Mouse (Mus musculus) layer of hippocampus, adult 9-10 months (tissue): ENCODE measurements around the gene Mkrn1.
"Not testable (repeated sequence)": the region's sequence is repeated elsewhere in the genome, so short reads cannot be mapped to it uniquely, and the experiment has no call there.

Experiments used
- DNase-seq: peaks from one replicate; pipeline ENCODE4 v3.0.0; 2022; ENCODE audit warnings: low spot score

Gene Mkrn1

DNA sequence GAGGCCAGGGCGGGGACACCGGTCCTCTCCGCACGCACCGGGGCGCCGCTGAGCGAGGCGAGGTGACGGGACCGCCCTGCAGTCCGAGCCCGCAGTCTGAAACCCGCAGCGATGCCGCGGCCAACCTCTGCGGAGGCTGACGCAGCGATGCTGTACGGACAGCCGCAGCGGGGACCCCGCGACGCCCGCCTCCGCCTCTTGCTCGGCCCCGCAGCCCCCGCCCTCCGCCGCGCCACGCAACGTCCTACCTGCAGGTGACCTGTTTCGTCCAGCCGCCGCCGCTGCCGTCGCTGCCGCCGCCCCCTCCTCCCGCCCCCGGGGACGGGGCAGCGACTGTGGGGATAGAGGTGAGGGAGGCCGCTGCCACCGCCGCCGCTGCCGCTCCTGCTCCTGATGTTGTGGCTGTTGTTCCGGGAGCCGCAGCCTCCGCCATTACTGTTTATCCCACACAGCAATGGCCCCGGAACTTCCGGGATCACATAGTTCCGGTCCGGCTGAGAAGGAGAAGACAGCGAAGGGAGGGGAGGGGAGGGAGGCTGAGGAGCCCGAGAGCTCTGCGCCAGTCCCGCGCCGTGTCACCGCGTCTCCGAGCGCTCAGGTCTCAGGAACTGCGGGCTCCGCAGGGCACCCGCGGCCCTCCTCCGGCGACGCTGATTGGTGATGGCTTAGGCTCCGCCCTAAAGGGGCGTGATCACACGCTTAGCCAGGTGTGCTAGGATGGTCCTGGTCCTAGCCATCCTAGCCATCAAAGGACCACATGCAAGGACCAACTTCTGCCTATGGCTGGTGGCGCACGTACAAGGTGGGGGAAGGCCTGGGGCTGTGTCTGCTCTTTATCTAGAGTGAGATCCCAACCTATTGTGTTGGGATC, at the start of gene Mkrn1:
Gene Mkrn1, minus strand, starts transcription at position 612 of the 871 bp plus-strand sequence.
- DNase-seq = peak; percentile 44

DNA sequence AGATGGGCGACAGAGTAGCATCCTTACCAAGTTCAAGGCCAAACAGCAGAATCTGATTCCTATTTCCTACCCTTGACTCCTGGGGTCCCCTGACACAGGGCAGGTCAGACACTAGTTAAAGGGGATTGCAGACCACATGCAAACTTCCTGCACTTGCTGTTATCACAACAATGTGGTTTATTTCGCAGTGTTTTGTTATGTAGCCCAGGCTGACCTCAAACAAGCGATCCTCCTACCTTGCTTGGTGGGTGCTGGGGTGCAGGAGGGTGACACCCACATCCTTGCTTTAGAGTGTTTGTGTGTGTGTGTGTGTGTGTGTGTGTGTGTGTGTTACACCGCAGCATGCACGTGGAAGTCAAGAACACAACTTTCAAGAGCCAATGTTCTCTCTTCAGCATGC, 49.2 kb upstream of the Mkrn1 start:
- no peak for DNase-seq

DNA sequence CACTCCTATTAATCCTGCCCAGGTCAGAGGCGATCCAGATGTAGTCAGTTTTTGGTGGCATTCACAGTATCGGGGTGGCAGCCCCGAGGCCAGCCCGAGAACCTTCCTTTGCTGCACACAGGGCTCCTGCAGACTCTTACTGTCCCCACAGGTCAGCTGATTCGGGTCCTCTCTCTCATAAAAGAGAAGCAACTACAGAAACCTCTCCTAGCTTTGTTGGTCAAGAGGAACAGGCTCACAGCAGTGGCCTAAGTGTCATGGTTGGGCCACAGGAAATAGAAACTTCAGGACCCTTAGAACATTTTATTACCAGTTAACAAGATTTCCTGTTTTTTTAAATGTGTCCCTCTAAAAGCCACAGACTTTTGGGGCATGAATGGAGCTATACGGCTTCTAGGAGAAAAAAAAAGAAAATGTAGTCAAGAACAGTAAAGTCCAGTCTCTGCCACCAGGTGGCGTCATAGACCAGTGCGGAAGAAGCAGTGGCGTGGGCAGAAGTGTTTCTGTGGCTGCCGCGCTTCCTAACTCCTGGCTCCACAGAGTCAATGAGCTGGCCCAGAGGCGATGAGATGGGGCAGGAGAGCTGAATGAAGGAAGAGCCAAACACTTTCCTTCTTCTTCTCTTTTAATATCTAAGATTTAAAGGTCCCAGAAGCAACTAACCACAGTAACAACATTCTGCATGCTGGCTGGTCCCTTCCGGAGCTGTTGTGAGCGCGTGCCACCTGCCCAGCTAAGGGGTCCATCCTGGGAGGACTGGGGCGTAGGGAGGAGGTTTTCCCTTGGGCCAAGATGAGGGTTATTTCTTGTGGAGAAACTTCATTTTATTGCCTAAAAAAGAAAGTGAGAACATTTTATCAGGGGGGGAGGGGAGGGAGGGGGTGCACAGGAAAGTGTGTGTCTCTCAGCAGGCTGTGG, 42.6 kb upstream of the Mkrn1 start:
- DNase-seq = peak; percentile 47

DNA sequence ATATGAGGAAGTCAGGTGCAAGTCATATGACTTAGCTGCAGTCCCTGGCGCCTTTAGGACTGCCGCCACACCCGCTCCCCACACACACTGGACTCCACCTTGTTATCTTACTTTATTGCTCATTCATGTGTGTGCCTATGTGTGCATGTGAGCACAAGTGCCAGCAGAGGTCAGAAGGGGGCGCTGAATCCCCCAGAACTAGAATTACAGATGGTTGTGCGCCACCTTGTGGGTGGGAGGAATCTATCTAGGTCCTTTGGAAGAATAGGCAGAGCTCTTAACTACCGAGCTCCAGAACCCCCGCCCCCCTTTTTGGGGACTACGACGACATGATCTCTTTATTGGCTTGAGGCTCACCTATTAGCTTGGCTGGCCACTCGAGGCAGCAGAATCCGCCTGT, 39.8 kb upstream of the Mkrn1 start:
- DNase-seq = no peak

DNA sequence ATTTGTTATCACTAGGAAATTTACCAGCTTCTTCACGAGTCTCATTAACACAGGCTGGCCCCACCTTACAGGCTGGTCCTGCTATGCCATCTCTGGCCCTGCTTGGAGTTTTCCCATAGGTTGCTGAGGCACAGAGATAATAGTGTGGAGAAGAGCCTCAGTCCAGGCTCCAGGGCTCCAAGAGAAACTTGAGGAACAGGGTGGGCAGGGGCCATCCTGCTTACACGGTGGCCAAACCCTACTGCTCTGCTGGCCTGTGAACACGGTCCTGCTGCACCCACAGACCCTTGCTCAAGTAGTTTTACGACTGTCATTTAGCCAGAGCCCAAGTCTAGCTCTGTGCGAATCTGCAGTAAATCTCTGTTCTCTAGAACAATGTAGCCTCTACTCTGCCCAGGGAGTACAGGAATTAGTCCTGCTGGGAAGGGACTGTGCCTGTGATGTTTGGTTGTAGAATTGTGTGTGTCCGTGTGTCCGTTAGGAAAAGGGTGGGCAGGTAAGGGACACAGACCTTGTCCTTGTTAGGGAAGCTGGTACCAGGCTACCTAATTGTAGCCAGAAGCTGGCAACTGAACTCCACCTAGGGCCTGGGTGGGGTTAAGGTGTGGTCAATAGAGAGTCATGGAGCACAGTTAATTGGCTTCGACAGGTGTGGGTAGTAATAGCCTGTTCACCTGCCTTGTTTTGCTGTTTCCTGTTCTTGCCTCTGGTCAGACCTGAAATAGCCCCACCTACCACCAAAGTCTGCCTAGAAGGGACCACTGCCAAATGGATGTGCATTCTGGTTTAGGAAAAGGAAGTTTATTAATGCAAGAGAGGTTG, 35.3 kb upstream of the Mkrn1 start:
- no peak for DNase-seq

DNA sequence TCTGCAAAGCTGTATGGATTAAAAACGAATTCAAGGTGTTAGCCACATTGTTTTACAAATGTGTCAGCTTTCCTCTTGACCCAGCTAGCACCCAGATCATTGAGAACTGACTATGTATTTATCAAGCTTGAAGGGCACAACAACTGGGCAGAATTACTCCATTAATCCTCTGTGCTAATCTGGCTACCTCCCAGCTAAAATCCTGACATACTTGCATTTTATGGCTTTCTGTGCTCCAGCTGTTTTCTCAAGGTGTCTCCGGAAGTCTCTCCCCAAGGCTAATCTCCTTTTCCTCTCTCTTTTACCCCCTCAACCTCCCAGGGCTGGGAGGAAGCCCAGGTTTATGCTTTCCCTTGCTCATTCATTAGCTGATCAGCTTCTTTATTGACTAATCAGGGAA, 34.4 kb upstream of the Mkrn1 start:
- DNase-seq = no peak

DNA sequence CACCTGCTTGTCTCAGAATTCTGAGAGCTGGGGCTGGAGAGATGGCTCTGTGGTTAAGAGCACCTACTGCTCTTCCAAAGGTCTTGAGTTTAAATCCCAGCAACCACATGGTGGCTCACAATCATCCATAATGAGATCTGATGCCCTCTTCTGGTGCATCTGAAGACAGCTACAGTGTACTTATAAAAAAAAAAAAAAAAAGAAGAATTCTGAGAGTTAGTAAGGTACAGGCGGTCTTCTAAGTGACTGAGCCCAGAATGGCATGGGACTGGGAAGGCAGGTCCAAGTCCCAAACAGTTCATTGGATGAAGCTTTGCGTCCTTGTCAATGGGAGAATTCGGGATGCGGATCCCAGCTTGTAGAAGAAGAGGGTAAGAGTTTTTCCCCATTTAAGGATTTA, 33.3 kb upstream of the Mkrn1 start:
- no peak for DNase-seq

DNA sequence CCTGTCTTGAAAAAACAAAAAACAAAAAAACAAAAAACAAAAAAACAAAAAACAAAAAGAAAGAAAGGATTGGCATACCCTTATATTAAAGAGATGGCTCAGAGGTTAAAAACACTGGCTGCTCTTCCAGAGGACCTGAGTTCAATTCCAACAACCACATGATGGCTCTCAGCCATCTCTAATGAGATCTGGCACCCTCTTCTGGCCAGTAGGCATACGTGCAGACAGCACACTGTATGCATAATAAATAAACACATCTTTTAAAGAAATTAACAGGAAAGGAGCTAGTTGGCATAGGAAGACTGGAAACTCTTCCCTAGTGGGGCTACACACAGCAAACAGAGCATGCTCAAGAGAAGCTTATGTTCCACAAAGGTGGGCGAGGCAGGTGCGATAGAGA, 30.8 kb upstream of the Mkrn1 start:
- DNase-seq = no peak

DNA sequence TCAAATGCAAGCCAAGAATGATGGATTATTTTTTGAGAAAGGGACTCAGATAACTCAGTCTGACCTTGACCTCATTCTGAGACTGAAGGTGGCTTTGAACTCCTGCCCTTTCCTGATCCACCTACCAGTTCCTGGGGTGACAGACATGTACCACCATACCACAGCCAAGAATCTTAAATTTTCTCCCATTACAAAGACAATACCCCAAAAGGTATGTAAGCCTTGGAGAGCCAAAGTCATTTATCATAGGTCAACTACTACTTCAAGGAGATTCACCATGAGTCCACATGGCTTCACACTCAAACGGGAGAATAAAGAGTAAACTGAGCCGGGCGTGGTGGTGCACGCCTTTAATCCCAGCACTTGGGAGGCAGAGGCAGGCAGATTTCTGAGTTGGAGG, 30.3 kb upstream of the Mkrn1 start:
- no peak for DNase-seq

DNA sequence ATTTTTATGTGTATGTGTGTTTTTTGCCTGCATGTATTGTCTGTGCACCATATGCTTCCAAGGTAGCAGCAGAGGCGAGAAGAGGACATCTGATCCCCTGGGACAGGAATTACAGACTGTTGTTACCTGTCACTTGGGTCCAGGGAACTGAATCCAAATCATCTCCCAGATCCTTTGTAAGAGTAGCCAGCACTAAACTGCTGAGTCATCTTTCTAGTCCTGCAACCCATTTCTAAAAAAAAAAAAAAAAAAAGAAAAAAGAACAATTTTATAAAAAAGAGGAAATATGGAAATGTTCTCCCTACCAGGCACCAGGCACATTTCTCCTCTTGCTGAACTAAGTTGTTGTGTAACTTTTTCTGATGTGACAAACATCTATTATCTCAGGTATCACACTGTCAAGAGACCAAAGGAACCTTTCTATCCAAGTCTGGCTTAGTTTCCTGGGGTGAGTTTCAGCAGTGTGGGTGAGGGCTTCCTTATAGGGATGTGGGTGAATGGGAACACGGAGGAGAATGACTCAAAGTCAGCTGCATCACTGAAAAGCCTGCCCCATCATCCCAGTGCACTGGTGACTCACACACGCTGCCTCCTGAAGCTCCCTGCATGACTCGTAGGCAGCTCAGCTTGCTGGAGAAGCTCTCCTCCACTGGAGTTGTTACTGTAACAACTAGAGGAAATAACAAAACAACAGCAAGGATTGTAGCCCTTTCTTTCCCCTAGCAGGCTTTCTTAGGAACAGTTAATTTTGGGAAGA, 27.3 kb upstream of the Mkrn1 start:
- DNase-seq = no peak

DNA sequence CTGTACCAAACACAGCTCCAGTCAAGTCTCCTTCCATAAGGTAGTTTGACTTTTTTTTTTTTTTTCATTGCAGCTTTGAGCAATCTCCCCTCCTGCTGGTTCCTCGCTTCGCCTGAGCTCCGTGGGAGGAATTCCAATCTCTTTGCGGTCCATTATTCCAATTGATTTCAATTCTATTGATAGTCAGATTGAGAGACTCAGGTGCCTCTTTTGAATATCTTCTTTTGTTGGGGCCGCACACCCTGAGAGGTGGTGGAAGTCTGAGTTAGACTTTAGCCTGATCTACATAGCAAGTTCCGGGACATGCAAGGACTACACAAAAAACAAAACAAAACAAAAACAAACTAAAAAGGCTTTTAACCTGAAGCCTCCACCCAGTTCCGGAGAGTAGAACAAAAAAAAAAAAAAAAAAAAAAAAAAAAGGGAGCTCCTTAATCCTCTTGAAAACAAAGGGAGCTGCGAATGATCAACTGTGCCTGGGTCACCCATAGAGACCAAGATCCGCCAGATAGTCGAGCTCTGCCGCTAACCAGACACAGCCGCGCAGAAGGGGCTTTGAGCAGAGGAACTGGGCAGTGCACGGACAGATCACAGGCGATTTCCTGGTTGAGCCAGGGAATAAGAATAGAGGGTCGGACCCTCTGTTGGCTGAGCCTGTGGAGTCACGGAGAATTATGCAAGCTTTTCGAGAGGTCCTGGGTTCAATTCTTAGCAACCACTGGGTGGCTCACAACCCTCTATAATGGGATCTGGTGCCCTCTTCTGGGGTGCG, 25.7 kb upstream of the Mkrn1 start:
- no peak for DNase-seq

DNA sequence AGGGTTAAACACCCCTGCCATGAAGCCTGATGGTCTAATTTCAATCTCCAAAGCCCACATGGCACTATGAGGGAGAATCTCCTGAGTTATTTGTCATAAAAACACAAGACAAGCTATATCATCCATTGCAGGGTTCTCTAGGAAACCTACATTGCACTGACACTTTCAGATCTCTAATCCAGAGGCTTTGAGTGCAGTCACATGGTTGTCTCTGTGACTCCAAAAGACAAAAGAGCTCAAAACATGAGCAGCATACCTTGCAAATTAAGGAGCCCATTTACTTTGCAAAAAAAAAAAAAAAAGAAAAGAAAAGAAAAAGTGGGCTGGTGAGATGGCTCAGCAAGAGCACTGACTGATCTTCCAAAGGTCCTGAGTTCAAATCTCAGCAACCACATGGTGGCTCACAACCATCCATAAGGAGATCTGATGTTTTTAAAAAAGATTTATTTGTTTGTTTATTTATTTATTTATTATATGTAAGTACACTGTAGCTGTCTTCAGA, 22.6 kb upstream of the Mkrn1 start:
- no peak for DNase-seq

DNA sequence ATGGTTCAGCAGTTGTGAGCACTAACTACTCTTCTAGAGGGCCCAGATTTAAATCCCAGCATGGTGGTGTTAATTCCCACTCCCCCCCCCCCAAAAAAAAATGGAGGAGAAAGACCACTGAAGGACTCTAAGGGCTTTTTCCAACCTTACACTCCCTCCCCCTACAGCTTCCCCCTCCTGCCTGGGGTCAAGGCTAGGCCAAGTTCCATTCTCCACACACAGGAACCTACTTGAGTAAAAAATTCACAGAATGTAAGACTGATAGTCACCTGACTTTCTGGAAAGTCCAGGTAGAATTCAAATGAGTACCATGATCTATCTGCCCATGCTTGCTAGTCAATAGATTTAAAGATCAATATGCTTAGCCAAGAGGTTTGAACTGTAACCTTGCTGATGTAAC, 19.9 kb upstream of the Mkrn1 start:
- DNase-seq = no peak

DNA sequence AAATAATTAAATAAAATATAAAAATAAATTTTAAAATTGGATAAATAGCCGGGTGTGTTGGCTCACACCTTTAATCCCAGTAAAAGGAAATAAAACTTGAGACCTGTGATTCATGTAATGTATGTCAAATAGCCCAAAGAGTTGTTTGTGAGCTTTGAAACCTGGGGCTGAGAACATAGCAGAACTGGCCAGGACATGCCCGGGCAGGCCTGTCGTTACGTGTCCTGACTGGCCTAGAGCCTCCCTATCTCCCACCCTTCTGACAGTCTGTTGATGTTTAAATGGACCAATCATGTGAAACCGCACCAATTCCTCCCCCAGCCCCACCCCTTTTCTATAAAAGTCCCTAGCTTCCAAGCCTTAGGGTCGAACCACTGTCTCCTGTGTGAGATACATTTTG, 17.3 kb upstream of the Mkrn1 start:
- not testable (repeated sequence) for DNase-seq

DNA sequence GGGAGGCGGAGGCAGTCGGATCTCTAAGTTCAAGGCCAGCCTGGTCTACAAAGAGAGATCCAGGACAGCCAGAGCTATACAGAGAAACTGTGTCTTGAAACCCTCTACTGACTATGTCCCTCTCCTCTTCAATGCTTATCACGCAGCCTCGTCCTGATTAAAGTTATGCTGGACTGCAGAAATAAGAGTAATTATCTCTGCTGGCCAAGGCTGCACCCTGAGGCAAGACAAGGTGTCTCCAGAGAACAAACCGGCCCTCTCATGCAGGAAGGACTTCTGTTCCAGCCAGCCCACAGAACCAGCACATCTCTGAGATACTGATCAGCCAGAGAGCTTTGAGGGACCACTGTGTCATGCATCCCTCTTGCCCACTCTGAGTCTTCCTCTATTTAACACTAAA, 15.6 kb upstream of the Mkrn1 start:
- DNase-seq = no peak

DNA sequence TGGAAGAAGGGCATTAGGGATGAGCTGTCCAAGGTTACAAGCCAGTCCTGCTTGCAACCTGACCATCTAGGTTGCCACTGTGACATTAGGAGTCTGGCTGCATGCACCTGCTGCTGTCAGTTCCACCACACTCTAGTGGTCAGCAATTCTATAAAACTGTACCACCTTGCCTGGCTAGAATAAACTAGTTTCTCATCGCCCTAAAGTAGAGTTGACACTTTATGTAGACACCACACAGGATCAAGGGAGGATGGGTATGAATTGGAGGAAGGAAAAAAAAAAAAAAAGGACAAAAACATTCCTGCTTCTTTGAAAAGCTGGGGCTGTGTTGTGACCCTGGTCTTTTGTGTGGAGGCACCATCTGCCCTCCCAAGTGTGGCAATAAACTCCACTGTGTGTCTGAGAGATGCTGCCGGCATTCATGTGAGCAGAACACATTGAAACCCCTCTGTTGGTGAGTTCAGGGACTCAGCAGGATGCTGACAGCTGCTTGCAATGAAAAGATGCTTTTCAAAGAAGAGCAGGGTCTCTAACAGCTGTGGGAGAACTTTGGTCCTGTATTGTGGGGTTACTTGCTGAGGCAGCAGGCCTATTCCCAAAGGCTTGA, 14.7 kb upstream of the Mkrn1 start:
- no peak for DNase-seq

DNA sequence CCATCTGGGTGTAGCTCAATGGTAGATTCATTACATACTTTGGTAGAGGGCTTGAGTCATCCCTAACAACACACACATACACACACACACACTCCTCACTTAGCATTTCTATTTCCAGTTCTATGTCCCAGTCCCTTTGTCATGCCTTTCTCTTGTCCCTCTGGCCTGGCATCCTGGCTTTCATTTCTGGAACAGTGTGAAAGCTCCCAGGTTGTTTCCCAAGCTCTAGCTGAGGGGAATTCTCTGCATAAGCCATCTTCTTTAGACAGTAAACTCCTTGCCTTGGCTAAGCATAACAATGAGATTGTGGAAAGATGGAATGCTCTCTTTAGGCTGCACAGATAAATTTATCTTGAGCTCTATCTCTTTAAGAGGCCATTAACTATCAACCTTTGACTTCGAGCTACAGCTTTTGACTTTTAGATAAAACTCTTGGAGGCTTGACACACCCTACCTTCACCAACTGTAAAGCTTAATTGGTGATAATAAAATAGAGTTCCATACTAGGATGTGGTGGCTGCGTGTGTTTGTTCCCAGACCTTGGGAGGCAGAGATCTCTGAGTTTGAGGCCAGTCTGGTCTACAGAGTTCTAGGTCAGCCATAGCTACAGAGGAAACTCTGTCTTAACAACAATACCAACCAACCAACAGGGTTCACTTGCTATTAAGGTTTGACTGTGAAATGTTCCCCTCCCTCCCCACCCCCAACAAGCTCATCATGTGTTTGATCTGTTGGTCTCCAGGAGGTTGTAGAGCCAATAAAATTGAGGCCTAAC, 14.0 kb upstream of the Mkrn1 start:
- DNase-seq = no peak

DNA sequence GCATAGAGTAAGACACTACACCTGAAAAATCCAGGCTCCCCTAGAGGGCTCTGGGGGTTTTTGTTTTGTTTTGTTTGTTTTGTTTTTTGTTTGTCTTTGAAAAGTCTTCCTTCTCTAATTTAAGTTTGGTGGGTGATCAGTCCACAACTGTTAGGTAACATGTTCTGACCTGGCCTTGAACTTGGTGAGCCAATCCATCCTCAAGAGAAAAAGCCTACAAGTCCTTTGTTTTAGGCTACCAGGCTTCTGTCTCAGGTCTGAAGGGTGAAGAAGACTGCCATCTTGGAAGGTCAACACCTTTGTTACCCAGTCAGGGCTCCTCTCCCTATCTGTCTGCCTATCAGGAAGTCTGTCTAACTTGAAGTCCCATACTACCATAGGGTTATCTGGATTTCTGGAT, 13.4 kb upstream of the Mkrn1 start:
- no peak for DNase-seq

DNA sequence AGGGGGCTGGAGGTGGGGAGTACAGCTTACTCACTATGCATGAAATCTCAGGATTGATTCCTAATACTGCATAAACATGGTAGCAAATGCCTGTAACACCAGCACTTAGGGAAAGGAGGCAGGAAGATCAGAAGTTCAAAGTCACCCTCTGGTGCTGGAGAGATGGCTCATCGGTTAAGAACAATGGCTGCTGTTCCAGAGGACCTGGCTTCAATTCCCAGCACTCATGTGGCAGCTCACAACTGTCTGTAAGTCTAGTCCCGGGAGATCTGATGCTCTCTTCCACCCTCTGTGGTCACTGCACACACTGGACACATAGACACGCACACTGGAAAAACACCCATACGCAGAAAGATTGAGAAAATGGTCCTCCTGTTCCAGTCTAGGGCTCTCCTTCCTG, 12.9 kb upstream of the Mkrn1 start:
- no peak for DNase-seq
